Mouse (Mus musculus) adrenal gland, postnatal 14 days (tissue): ENCODE results near the gene Guca2b. TPM values are rescaled to one million over a fixed set of nuclear protein-coding genes. Genes with fewer than 3 reads are reported as not detected.

Source experiments
- total RNA-seq: library from RNA; stranded (reverse); gene quantifications from 2 replicates; pipeline ENCODE4 v1.2.3, GENCODE M21; 2021

Gene Guca2b
- total RNA-seq, 1 experiment from 2014 or later, result not detected

Other genes starting within 250 kb of the Guca2b start
- 8.4 and 9.7 TPM in 2 replicates for gene Ccdc30, start 243.4 kb downstream of the Guca2b start, total RNA-seq
- 36.5 and 41.5 TPM in 2 replicates for gene Ppcs, start 236.5 kb downstream of the Guca2b start, total RNA-seq
- 1.1 and 1.6 TPM in 2 replicates for gene Zmynd12, start 236.1 kb downstream of the Guca2b start, total RNA-seq
- gene Rimkla, start 166.3 kb downstream of the Guca2b start, total RNA-seq, result 0.22 and 0.79 TPM in 2 replicates
- 26.9 and 32.0 TPM in 2 replicates for gene Foxj3, start 122.0 kb downstream of the Guca2b start, total RNA-seq
- gene Frg2f1, start 119.4 kb downstream of the Guca2b start, total RNA-seq, result 8.8 and 10.7 TPM in 2 replicates
- gene Guca2a, start 21.2 kb downstream of the Guca2b start, total RNA-seq, result not detected in 2 replicates
- gene Hivep3, start 74.8 kb upstream of the Guca2b start, total RNA-seq, result 9.4 and 10.0 TPM in 2 replicates